Mouse (Mus musculus): ENCODE results near the gene Gcnt4.
"Not testable (repeated sequence)": the region's sequence is repeated elsewhere in the genome, so short reads cannot be mapped to it uniquely, and the experiment has no call there.

Gene Gcnt4

GRCm38 (mm10) chr13:96923999-96924961, at the start of gene Gcnt4:
Gene Gcnt4, plus strand, starts transcription at chr13:96924689.
- DNase-seq (ENCODE audit: low spot score in 2 of 2) = no peak

GRCm38 (mm10) chr13:96878220-96879057, 46.0 kb upstream of the Gcnt4 start:
- peak; percentile 6 to 17 for DNase-seq (ENCODE audit: low spot score in 2 of 2)

- no peak for DNase-seq (ENCODE audit: low spot score in 2 of 2)
Measured at GRCm38 (mm10) chr13:96884534-96884933, 40.0 kb upstream of the Gcnt4 start.

- DNase-seq (ENCODE audit: low spot score in 2 of 2) = no peak
Measured at GRCm38 (mm10) chr13:96889985-96890384, 34.5 kb upstream of the Gcnt4 start.

- no peak for DNase-seq (ENCODE audit: low spot score in 2 of 2)
Measured at GRCm38 (mm10) chr13:96895144-96895543, 29.3 kb upstream of the Gcnt4 start.

- DNase-seq (ENCODE audit: low spot score in 2 of 2) = no peak
Measured at GRCm38 (mm10) chr13:96906717-96907116, 17.8 kb upstream of the Gcnt4 start.

GRCm38 (mm10) chr13:96911202-96911601, 13.3 kb upstream of the Gcnt4 start:
- DNase-seq (ENCODE audit: low spot score in 2 of 2) = no peak

GRCm38 (mm10) chr13:96923134-96923533, 1.4 kb upstream of the Gcnt4 start:
- not testable (repeated sequence) for DNase-seq (ENCODE audit: low spot score in 2 of 2)

GRCm38 (mm10) chr13:96924985-96925745, 676 bp downstream of the Gcnt4 start:
- no peak for DNase-seq (ENCODE audit: low spot score in 2 of 2)

- DNase-seq (ENCODE audit: low spot score in 2 of 2) = no peak
Measured at GRCm38 (mm10) chr13:96925991-96926725, 1.7 kb downstream of the Gcnt4 start.

GRCm38 (mm10) chr13:96927781-96928180, 3.3 kb downstream of the Gcnt4 start:
- DNase-seq (ENCODE audit: low spot score in 2 of 2) = no peak

GRCm38 (mm10) chr13:96928432-96929039, 4.0 kb downstream of the Gcnt4 start:
- peak in 1 of 2 experiments; percentile 53 for DNase-seq (ENCODE audit: low spot score in 2 of 2)

GRCm38 (mm10) chr13:96932745-96933144, 8.3 kb downstream of the Gcnt4 start:
- DNase-seq (ENCODE audit: low spot score in 2 of 2) = peak in 1 of 2 experiments; percentile 34

GRCm38 (mm10) chr13:96933367-96933766, 8.9 kb downstream of the Gcnt4 start:
- no peak for DNase-seq (ENCODE audit: low spot score in 2 of 2)

GRCm38 (mm10) chr13:96936173-96936777, 11.8 kb downstream of the Gcnt4 start:
- DNase-seq (ENCODE audit: low spot score in 2 of 2) = no peak

GRCm38 (mm10) chr13:96937059-96937558, 12.6 kb downstream of the Gcnt4 start:
- no peak for DNase-seq (ENCODE audit: low spot score in 2 of 2)

GRCm38 (mm10) chr13:96939680-96940079, 15.2 kb downstream of the Gcnt4 start:
- DNase-seq (ENCODE audit: low spot score in 2 of 2) = no peak

- not testable (repeated sequence) for DNase-seq (ENCODE audit: low spot score in 2 of 2)
Measured at GRCm38 (mm10) chr13:96941481-96941880, 17.0 kb downstream of the Gcnt4 start.

GRCm38 (mm10) chr13:96943571-96943970, 19.1 kb downstream of the Gcnt4 start:
- peak in 1 of 2 experiments; percentile 47 for DNase-seq (ENCODE audit: low spot score in 2 of 2)

- no peak for DNase-seq (ENCODE audit: low spot score in 2 of 2)
Measured at GRCm38 (mm10) chr13:96945748-96946147, 21.3 kb downstream of the Gcnt4 start.

Data from frontal cortex, postnatal 10 days (tissue).